Mouse (Mus musculus): Measurements from ENCODE around the gene Atl1. TPM values are rescaled to one million over a fixed set of nuclear protein-coding genes. Genes with fewer than 3 reads are reported as not detected.
A peak's percentile ranks its signal among the peaks of the same experiment; 100 is the strongest.

Gene Atl1
- 8.0 and 9.5 TPM in 2 replicates for polyA plus RNA-seq (2016; fragmentation: Nextera tagmentation; extraction: Ambion mirVana)

GRCm38 (mm10) chr12:69892371-69893251, at the start of gene Atl1, which contains the start of gene Map4k5:
Gene Atl1 (plus strand): TSS chr12:69892614.
Gene Map4k5 (minus strand): TSS chr12:69893200.
- peaks cover 2% of the 10 kb centered on the region; the same call in 1 of the 2 replicates for H3K36me3 ChIP-seq
- peaks cover 35% of the 10 kb centered on the region for H3K4me1 ChIP-seq (replicated peaks)
- peak within 1 kb of the TSS; percentile 95 for H3K27ac ChIP-seq (ENCODE audit: poor library complexity, severe bottlenecking)
- peak within 1 kb of the TSS; percentile 96 for H3K4me3 ChIP-seq
- peak within 1 kb of the TSS; percentile 98 for H3K9ac ChIP-seq
- H3K4me2 ChIP-seq = peak within 1 kb of the TSS; percentile 69
- no peaks in the 10 kb centered on the region for H3K27me3 ChIP-seq (replicated peaks)
- no peaks in the 10 kb centered on the region for H3K9me3 ChIP-seq (replicated peaks)
- ATAC-seq (ENCODE audit: insufficient number of reproducible peaks, low FRiP score) = peak; percentile 95
- WGBS = under 1% methylated on average over 115 of the region's 118 CpGs

- Histone ChIP-seq H3K4me1 (replicated peaks) (0 out of 2 replicates have a peak, but pooled peaks cover 6% of the 10 kb centered on the region), H3K9ac (no peak overlapping the region), H3K27ac (ENCODE audit: poor library complexity, severe bottlenecking) (no peak overlapping the region), H3K9me3 (replicated peaks) (no peaks in the 10 kb centered on the region), H3K4me3 (no peak overlapping the region), H3K27me3 (replicated peaks) (no peaks in the 10 kb centered on the region), H3K4me2 (no peak overlapping the region), H3K36me3 (peaks cover 60% of the 10 kb centered on the region)
- 68% methylated on average over 19 of the region's 19 CpGs for WGBS
- no peak for ATAC-seq (ENCODE audit: insufficient number of reproducible peaks, low FRiP score)
Measured at GRCm38 (mm10) chr12:69843531-69844445, 48.6 kb upstream of the Atl1 start.

- H3K36me3 ChIP-seq = peaks cover 58% of the 10 kb centered on the region
- no peak overlapping the region for H3K4me2 ChIP-seq
- H3K27ac ChIP-seq (ENCODE audit: poor library complexity, severe bottlenecking) = no peak overlapping the region
- no peaks in the 10 kb centered on the region for H3K27me3 ChIP-seq (replicated peaks)
- 0 out of 2 replicates have a peak, but pooled peaks cover 6% of the 10 kb centered on the region for H3K4me1 ChIP-seq (replicated peaks)
- no peak for ATAC-seq (ENCODE audit: insufficient number of reproducible peaks, low FRiP score)
- H3K9ac ChIP-seq = no peak overlapping the region
- H3K9me3 ChIP-seq (replicated peaks) = no peaks in the 10 kb centered on the region
- H3K4me3 ChIP-seq = no peak overlapping the region
- WGBS = 91% methylated on average over 9 of the region's 9 CpGs
Measured at GRCm38 (mm10) chr12:69845722-69846121, 46.7 kb upstream of the Atl1 start.

GRCm38 (mm10) chr12:69846499-69846898, 45.9 kb upstream of the Atl1 start:
- no peak overlapping the region for H3K4me3 ChIP-seq
- H3K4me1 ChIP-seq (replicated peaks) = 0 out of 2 replicates have a peak, but pooled peaks cover 6% of the 10 kb centered on the region
- H3K27ac ChIP-seq (ENCODE audit: poor library complexity, severe bottlenecking) = no peak overlapping the region
- no peak overlapping the region for H3K4me2 ChIP-seq
- H3K9me3 ChIP-seq (replicated peaks) = no peaks in the 10 kb centered on the region
- no peaks in the 10 kb centered on the region for H3K27me3 ChIP-seq (replicated peaks)
- peaks cover 60% of the 10 kb centered on the region for H3K36me3 ChIP-seq
- H3K9ac ChIP-seq = no peak overlapping the region
- no peak for ATAC-seq (ENCODE audit: insufficient number of reproducible peaks, low FRiP score)
- WGBS = 90% methylated on average over 9 of the region's 9 CpGs

GRCm38 (mm10) chr12:69848083-69848878, 44.1 kb upstream of the Atl1 start:
- H3K27me3 ChIP-seq (replicated peaks) = no peaks in the 10 kb centered on the region
- no peak overlapping the region for H3K4me3 ChIP-seq
- no peak overlapping the region for H3K9ac ChIP-seq
- H3K4me1 ChIP-seq (replicated peaks) = 0 out of 2 replicates have a peak, but pooled peaks cover 6% of the 10 kb centered on the region
- no peaks in the 10 kb centered on the region for H3K9me3 ChIP-seq (replicated peaks)
- H3K36me3 ChIP-seq = peaks cover 63% of the 10 kb centered on the region
- H3K27ac ChIP-seq (ENCODE audit: poor library complexity, severe bottlenecking) = no peak overlapping the region
- ATAC-seq (ENCODE audit: insufficient number of reproducible peaks, low FRiP score) = no peak
- WGBS = 73% methylated on average over 12 of the region's 12 CpGs
- no peak overlapping the region for H3K4me2 ChIP-seq

DNA sequence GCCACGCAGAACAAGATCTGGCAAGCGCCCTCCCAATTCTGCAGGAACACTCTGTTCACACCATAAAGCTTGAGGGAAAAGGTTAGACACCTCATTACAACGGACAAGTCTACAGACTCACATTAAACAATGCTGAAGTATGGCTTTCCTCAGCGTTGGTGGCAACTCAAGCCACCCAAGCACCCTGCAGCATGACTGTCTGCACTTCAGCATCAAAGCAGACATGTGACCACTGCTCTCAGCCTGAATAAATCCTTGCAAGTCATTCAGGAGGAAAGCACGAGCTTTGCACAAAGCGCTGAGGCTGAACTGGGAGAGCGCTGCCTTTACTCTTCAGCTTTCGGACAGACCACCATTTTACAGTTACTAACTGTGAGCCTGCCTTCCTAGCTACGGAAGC, 40.1 kb upstream of the Atl1 start:
- 85% methylated on average over 9 of the region's 9 CpGs for WGBS
- ATAC-seq (ENCODE audit: insufficient number of reproducible peaks, low FRiP score) = no peak
- Histone ChIP-seq H3K4me3 (no peak overlapping the region), H3K4me2 (no peak overlapping the region), H3K27me3 (replicated peaks) (no peaks in the 10 kb centered on the region), H3K4me1 (replicated peaks) (no peaks in the 10 kb centered on the region), H3K9ac (no peak overlapping the region), H3K9me3 (replicated peaks) (no peaks in the 10 kb centered on the region), H3K27ac (ENCODE audit: poor library complexity, severe bottlenecking) (no peak overlapping the region; the same call in 1 of the 2 replicates), H3K36me3 (peaks cover 44% of the 10 kb centered on the region)

DNA sequence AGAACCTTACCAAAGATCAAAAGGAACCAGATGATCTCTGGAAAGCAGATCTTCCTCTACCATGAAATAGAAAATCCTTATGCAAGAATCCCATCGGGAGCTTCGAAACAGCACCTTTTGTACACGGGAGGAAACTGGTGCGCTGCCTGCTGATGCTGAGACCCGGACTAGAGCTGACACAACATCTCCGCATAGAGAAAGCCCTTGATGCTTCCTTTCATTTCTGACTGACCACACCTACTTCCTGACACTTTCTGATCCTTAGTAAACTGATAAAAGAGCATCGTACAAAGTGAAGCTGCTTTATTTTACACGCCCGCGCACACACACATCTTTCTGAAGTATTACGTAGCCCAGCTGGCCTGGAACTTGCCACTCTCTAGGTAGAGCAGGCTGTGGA, 39.0 kb upstream of the Atl1 start:
- Histone ChIP-seq H3K27me3 (replicated peaks) (no peaks in the 10 kb centered on the region), H3K9me3 (replicated peaks) (no peaks in the 10 kb centered on the region), H3K4me3 (no peak overlapping the region), H3K4me1 (replicated peaks) (peaks cover 8% of the 10 kb centered on the region), H3K9ac (no peak overlapping the region), H3K27ac (ENCODE audit: poor library complexity, severe bottlenecking) (no peak overlapping the region), H3K36me3 (peaks cover 40% of the 10 kb centered on the region), H3K4me2 (no peak overlapping the region)
- 80% methylated on average over 11 of the region's 11 CpGs for whole genome bisulfite sequencing
- no peak for ATAC-seq (ENCODE audit: insufficient number of reproducible peaks, low FRiP score)

- Histone ChIP-seq H3K36me3 (peaks cover 38% of the 10 kb centered on the region), H3K27ac (ENCODE audit: poor library complexity, severe bottlenecking) (no peak overlapping the region), H3K9me3 (replicated peaks) (no peaks in the 10 kb centered on the region), H3K27me3 (replicated peaks) (no peaks in the 10 kb centered on the region), H3K9ac (no peak overlapping the region), H3K4me1 (replicated peaks) (peaks cover 14% of the 10 kb centered on the region), H3K4me2 (no peak overlapping the region), H3K4me3 (no peak overlapping the region)
- 84% methylated on average over 2 of the region's 2 CpGs for WGBS
- ATAC-seq (ENCODE audit: insufficient number of reproducible peaks, low FRiP score) = no peak
Measured at GRCm38 (mm10) chr12:69853942-69854341, 38.5 kb upstream of the Atl1 start.

GRCm38 (mm10) chr12:69855641-69856300, 36.6 kb upstream of the Atl1 start:
- no peak overlapping the region for H3K4me3 ChIP-seq
- 95% methylated on average over 12 of the region's 12 CpGs for WGBS
- peaks cover 28% of the 10 kb centered on the region for H3K36me3 ChIP-seq
- H3K27me3 ChIP-seq (replicated peaks) = no peaks in the 10 kb centered on the region
- no peak overlapping the region for H3K9ac ChIP-seq
- no peak overlapping the region for H3K27ac ChIP-seq (ENCODE audit: poor library complexity, severe bottlenecking)
- ATAC-seq (ENCODE audit: insufficient number of reproducible peaks, low FRiP score) = no peak
- peaks cover 22% of the 10 kb centered on the region for H3K4me1 ChIP-seq (replicated peaks)
- H3K9me3 ChIP-seq (replicated peaks) = no peaks in the 10 kb centered on the region
- H3K4me2 ChIP-seq = no peak overlapping the region

GRCm38 (mm10) chr12:69856398-69856797, 36.0 kb upstream of the Atl1 start:
- Histone ChIP-seq H3K4me1 (replicated peaks) (peaks cover 22% of the 10 kb centered on the region), H3K9me3 (replicated peaks) (no peaks in the 10 kb centered on the region), H3K4me2 (no peak overlapping the region), H3K36me3 (peaks cover 25% of the 10 kb centered on the region), H3K27ac (ENCODE audit: poor library complexity, severe bottlenecking) (no peak overlapping the region), H3K9ac (no peak overlapping the region), H3K4me3 (no peak overlapping the region), H3K27me3 (replicated peaks) (no peaks in the 10 kb centered on the region)
- WGBS = 91% methylated on average over 10 of the region's 10 CpGs
- no peak for ATAC-seq (ENCODE audit: insufficient number of reproducible peaks, low FRiP score)

Measured in heart, embryonic 12.5 days (tissue).